Mouse (Mus musculus) stomach, postnatal 0 days (tissue): ENCODE results near the gene Sf3b1.

ENCODE experiments used
- CTCF ChIP-seq: IDR thresholded peaks from 2 replicates; pipeline ENCODE4 v1.5.1; 2016; ENCODE audit warnings: antibody characterized with exemption, low read depth, mild to moderate bottlenecking, moderate library complexity
- EP300 ChIP-seq: optimal IDR thresholded peaks from 2 replicates; pipeline ENCODE3; 2016; ENCODE audit warnings: antibody characterized with exemption

- TF ChIP-seq CTCF = no peak
- TF ChIP-seq EP300 = no peak
Observed at GRCm38 (mm10) chr1:55043164-55043563, 15.9 kb upstream of the Sf3b1 start.
